Mouse (Mus musculus): ENCODE results near the gene Pmm1.

DNA sequence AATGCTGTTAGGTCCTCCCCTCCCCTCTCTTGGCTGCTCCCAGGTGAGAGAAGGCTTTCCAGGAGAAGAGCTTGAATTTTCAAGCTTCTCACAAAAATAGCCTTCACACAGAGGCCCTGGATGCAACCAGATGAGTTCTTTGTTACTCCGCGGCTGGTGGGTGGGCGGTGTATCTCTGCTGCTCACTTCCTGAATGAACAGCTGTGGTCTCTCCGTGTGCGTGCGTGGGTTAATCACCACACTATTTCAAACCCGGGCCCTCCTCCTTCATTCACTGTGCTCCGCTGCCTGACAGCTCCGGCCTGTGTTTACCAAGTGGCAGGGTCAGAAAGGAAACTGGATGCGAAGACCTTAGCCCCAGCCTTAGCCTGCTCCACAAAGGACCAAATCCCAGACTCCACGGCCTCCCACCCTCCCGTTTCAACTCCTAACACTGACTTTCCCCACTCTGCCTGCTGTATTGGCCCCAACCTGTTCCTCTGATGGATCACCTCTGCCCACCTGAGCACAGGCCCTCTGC, 27.7 kb downstream of the Pmm1 start:
- no peak for TF ChIP-seq CTCF (IDR thresholded peaks at IDR 0.05; ENCODE audit: low read depth, low read length)
- TF ChIP-seq POLR2A (IDR thresholded peaks at IDR 0.05; ENCODE audit: borderline replicate concordance, low read depth, low read length) = no peak
